Mouse (Mus musculus): ENCODE data around the gene Pigb. TPM values are rescaled to one million over a fixed set of nuclear protein-coding genes. Genes with fewer than 3 reads are reported as not detected.
A peak's percentile ranks its signal among the peaks of the same experiment; 100 is the strongest.

Pigb gene
- polyA plus RNA-seq, 1 experiment from 2014 or later, result 18.1 TPM

DNA sequence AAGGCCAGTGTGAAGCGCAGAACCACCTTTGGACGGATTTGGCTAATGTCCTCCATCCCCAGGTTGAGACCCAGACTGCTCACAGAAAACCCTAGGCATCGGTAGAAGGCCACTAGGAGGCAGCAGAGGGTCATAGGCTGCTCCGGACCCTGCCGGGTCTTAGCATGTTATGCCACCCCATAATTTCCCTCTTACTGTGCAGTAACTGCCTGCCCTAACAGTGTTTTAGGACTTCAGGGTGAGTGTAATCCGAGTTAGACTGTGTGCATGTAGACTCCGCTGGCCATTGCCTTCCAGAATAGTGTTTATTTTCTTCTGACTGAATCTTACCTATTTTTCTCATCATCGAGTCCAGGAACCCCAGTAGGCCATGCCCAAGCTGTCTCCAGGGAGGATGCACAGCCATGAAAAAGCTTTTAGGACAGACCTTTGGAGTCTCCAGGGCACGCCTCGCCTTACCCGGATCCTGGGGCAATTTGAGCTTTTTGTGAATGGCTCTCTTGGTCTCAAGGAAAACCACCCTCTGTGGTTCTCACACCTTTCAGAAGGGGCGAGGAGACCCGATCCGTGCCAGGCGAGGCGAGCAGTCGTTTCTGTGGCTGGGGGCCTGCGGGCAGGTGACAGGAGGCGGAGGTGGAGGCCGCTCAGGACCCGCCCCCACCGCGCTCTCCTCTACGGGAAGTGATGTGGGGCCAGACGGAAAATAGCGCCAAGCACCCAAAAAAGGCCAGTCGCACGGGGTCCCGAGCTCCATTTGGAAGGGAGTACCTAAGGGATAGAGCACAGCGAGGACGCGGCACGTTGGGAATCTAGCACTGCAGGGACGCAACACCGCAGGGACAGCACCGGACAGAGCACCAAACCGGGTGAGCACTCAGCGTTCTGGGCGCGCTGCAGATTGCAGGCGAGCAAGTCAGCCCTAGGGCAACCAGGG is 4.2 kb upstream of the Pigb start, which contains the start of gene Rab27a:
Gene Rab27a, plus strand, starts transcription at position 709 of the 934 bp plus-strand sequence.
- WGBS, result 1% methylated on average over 41 of the region's 41 CpGs
- H3K9me3 ChIP-seq (replicated peaks; ENCODE audit: control insufficient read depth, low read length), result no peaks in the 10 kb centered on the region; the same call in 1 of the 2 replicates
- peak within 1 kb of the TSS; percentile 87 for H3K4me2 ChIP-seq (ENCODE audit: low read depth, low read length)
- H3K4me1 ChIP-seq (ENCODE audit: control insufficient read depth, insufficient read depth, low read length), result peaks cover 4% of the 10 kb centered on the region; the same call in 1 of the 2 replicates
- peak within 1 kb of the TSS; percentile 41 for H3K4me3 ChIP-seq (ENCODE audit: low read depth, low read length)
- H3K27me3 ChIP-seq (ENCODE audit: control insufficient read depth, insufficient read depth, low read length), result no peaks in the 10 kb centered on the region
- H3K27ac ChIP-seq (replicated peaks; ENCODE audit: low read depth, low read length), result no peak within 1 kb of the TSS
- peak; percentile 93 for DNase-seq (ENCODE audit: low spot score)
- no peaks in the 10 kb centered on the region for H3K36me3 ChIP-seq (replicated peaks; ENCODE audit: control insufficient read depth, insufficient read depth, low read depth, low read length)
- ATAC-seq (replicated peaks; ENCODE audit: insufficient number of reproducible peaks, low FRiP score, low TSS enrichment, low read depth), result peak; percentile 63
- H3K9ac ChIP-seq (replicated peaks; ENCODE audit: low read length), result peak within 1 kb of the TSS; percentile 51

DNA sequence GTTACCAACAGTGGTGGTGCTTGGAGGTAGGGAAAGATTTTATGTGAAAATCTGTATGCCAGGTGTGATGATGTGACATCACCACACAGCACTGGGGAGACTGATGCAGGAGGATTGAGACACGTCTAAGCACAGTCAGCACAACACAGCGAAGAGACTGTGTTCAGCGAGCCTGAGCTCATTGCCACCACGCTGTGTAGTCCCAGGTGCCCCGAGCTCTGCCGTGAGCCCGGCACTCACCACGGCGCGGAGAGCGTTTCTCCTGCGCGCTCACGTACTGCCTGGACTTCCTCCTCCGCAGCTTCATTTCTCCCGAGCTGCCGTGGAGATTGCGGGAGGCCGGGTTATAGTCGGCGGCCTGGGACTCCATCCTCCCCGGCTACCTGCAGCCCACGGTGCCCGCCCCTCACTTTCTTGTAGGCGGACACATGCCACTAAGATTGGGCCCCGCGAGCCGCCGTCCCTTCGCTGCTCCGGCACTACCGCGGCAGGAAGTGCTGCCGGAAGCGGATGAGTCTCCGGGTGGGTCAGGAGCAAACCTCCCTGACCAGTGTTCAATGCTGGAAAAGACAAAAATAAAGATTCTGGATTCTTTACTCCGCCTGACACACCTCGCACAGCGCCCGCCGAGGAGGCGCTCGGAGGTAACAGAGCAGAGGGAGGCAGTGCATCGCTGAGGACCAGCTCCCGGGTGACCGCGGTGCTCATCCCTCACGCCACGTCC is 794 bp downstream of the Pigb start:
- peak overlapping the region; percentile 78 for H3K4me3 ChIP-seq (ENCODE audit: low read depth, low read length)
- peak; percentile 84 for ATAC-seq (replicated peaks; ENCODE audit: insufficient number of reproducible peaks, low FRiP score, low TSS enrichment, low read depth)
- no peaks in the 10 kb centered on the region for H3K27me3 ChIP-seq (ENCODE audit: control insufficient read depth, insufficient read depth, low read length)
- H3K27ac ChIP-seq (replicated peaks; ENCODE audit: low read depth, low read length), result peak overlapping the region; percentile 59; the same call in 1 of the 2 replicates
- H3K4me2 ChIP-seq (ENCODE audit: low read depth, low read length), result peak overlapping the region; percentile 46
- H3K36me3 ChIP-seq (replicated peaks; ENCODE audit: control insufficient read depth, insufficient read depth, low read depth, low read length), result no peaks in the 10 kb centered on the region
- H3K9me3 ChIP-seq (replicated peaks; ENCODE audit: control insufficient read depth, low read length), result no peaks in the 10 kb centered on the region
- peak overlapping the region; percentile 86 for H3K9ac ChIP-seq (replicated peaks; ENCODE audit: low read length)
- peak; percentile 95 for DNase-seq (ENCODE audit: low spot score)
- H3K4me1 ChIP-seq (ENCODE audit: control insufficient read depth, insufficient read depth, low read length), result peaks cover 4% of the 10 kb centered on the region; the same call in 1 of the 2 replicates
- under 1% methylated on average over 49 of the region's 49 CpGs for WGBS

DNA sequence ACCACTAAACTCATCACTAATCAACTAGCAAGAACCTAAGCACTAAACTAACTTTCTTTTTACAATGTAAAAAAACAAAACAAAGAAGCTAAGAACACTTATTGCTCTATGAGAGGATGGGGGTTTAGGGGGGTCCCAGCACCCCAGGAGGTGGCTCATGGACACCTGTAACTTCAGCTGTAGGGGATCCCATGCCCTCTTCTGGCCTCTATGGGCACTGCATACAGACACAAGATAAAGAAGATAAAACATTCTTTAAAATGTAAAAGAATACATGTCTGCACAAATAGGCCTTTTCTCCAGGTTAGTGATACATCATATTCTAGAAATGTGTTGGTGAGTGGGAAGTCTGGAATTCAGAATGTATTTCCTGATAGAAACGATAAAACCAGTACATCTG is 6.8 kb downstream of the Pigb start:
- Histone ChIP-seq H3K4me3 (ENCODE audit: low read depth, low read length) (no peak overlapping the region), H3K4me2 (ENCODE audit: low read depth, low read length) (no peak overlapping the region), H3K9me3 (replicated peaks; ENCODE audit: control insufficient read depth, low read length) (no peaks in the 10 kb centered on the region), H3K9ac (replicated peaks; ENCODE audit: low read length) (no peak overlapping the region), H3K36me3 (replicated peaks; ENCODE audit: control insufficient read depth, insufficient read depth, low read depth, low read length) (no peaks in the 10 kb centered on the region; the same call in 1 of the 2 replicates), H3K4me1 (ENCODE audit: control insufficient read depth, insufficient read depth, low read length) (no peaks in the 10 kb centered on the region), H3K27me3 (ENCODE audit: control insufficient read depth, insufficient read depth, low read length) (no peaks in the 10 kb centered on the region), H3K27ac (replicated peaks; ENCODE audit: low read depth, low read length) (no peak overlapping the region)
- WGBS, result 97% methylated on average over 1 of the region's 1 CpGs
- ATAC-seq (replicated peaks; ENCODE audit: insufficient number of reproducible peaks, low FRiP score, low TSS enrichment, low read depth) (no peak), DNase-seq (ENCODE audit: low spot score) (no peak)

DNA sequence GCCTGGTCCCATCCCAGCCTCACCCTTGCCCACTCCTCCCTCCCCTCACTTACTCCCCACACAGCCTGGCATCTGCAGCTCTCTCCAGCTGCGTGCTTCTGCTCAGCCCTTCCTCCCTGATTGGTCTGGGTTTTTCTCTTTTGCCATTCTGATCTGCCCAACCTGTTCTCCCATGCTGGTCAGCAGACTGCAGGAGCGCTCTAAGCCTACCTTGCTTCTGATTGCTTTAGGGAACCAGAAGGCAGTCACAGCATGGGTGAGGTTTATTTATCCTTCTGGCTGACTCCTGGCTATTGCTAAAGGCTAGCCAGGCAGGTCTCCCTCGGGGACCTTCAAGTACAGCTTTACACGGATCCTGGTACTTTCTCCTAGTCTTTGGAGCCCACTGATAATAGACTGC is 8.8 kb downstream of the Pigb start:
- no peak overlapping the region for H3K27ac ChIP-seq (replicated peaks; ENCODE audit: low read depth, low read length)
- DNase-seq (ENCODE audit: low spot score) (no peak), ATAC-seq (replicated peaks; ENCODE audit: insufficient number of reproducible peaks, low FRiP score, low TSS enrichment, low read depth) (no peak)
- no peak overlapping the region for H3K4me2 ChIP-seq (ENCODE audit: low read depth, low read length)
- H3K9ac ChIP-seq (replicated peaks; ENCODE audit: low read length), result no peak overlapping the region
- H3K4me1 ChIP-seq (ENCODE audit: control insufficient read depth, insufficient read depth, low read length), result no peaks in the 10 kb centered on the region
- H3K27me3 ChIP-seq (ENCODE audit: control insufficient read depth, insufficient read depth, low read length), result no peaks in the 10 kb centered on the region
- H3K9me3 ChIP-seq (replicated peaks; ENCODE audit: control insufficient read depth, low read length), result no peaks in the 10 kb centered on the region
- H3K4me3 ChIP-seq (ENCODE audit: low read depth, low read length), result no peak overlapping the region
- WGBS, result 81% methylated on average over 4 of the region's 4 CpGs
- H3K36me3 ChIP-seq (replicated peaks; ENCODE audit: control insufficient read depth, insufficient read depth, low read depth, low read length), result no peaks in the 10 kb centered on the region; the same call in 1 of the 2 replicates

DNA sequence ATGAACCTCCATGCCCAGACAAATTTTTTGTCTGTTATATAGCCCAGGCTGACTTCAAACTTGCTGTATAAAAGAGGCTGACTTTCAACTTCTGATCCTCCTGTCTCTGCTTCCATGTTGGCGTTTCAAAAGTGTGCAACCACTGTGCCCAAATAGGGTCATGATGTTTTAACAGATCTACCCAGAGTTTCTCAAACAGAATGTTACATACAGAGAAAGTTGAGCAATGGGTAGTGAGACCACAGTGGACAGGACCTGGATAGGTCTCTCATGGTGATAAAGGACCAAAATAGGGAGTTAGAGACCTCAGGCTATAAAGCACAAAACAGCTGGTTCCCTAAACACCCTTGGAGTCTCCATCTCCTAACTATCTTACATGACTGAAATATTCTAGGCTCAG is 9.7 kb downstream of the Pigb start:
- no peaks in the 10 kb centered on the region for H3K27me3 ChIP-seq (ENCODE audit: control insufficient read depth, insufficient read depth, low read length)
- ATAC-seq (replicated peaks; ENCODE audit: insufficient number of reproducible peaks, low FRiP score, low TSS enrichment, low read depth) (no peak), DNase-seq (ENCODE audit: low spot score) (no peak)
- no peaks in the 10 kb centered on the region for H3K9me3 ChIP-seq (replicated peaks; ENCODE audit: control insufficient read depth, low read length)
- H3K4me1 ChIP-seq (ENCODE audit: control insufficient read depth, insufficient read depth, low read length), result no peaks in the 10 kb centered on the region
- H3K4me3 ChIP-seq (ENCODE audit: low read depth, low read length), result no peak overlapping the region
- H3K9ac ChIP-seq (replicated peaks; ENCODE audit: low read length), result no peak overlapping the region
- H3K27ac ChIP-seq (replicated peaks; ENCODE audit: low read depth, low read length), result no peak overlapping the region
- 82% methylated on average over 1 of the region's 1 CpGs for WGBS
- H3K36me3 ChIP-seq (replicated peaks; ENCODE audit: control insufficient read depth, insufficient read depth, low read depth, low read length), result no peaks in the 10 kb centered on the region; the same call in 1 of the 2 replicates
- no peak overlapping the region for H3K4me2 ChIP-seq (ENCODE audit: low read depth, low read length)

DNA sequence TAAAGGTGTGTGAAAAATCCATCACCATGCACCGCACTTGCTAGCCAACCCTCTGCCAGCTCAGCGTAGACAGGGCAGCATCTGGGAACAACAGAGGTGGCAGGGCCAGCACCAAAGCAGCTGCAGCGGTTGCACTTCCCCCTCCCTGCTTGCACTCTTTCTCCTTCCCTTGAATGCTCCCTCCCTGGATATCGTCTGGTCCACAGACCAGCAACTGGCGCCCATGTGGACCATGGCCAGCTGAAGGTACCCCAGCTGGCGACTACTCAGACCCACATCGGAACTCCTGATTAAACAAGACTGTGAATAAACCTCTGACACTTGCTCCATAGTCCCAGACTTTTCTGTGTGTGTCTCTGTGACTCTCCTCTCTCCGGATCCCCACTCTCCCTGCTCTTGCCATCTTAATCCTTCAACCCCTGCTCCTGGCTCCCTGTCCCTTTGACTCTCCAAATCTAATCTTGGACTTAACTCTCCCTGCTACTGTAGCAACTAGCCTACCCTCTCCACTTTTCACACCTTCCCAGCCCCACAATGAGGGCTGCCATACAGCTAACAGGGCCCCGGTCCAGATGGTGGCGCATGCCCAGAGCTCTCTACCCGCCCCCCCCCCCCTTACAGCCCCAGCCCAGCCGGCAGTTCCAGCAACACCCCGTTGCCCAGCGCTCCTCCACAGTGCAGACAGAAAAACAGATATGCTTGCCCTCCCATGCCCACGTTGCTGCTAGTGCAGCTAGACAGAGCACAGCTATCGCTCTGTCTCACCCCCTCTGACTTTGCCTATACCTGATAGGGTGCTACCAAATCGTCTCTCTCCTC is 14.2 kb downstream of the Pigb start:
- H3K27ac ChIP-seq (replicated peaks; ENCODE audit: low read depth, low read length), result no peak overlapping the region
- DNase-seq (ENCODE audit: low spot score) (no peak), ATAC-seq (replicated peaks; ENCODE audit: insufficient number of reproducible peaks, low FRiP score, low TSS enrichment, low read depth) (peak; percentile 65; the same call in 1 of the 2 replicates)
- H3K4me1 ChIP-seq (ENCODE audit: control insufficient read depth, insufficient read depth, low read length), result no peaks in the 10 kb centered on the region
- no peaks in the 10 kb centered on the region for H3K36me3 ChIP-seq (replicated peaks; ENCODE audit: control insufficient read depth, insufficient read depth, low read depth, low read length)
- H3K9ac ChIP-seq (replicated peaks; ENCODE audit: low read length), result no peak overlapping the region; the same call in 1 of the 2 replicates
- H3K4me2 ChIP-seq (ENCODE audit: low read depth, low read length), result no peak overlapping the region
- WGBS, result 25% methylated on average over 17 of the region's 17 CpGs
- no peaks in the 10 kb centered on the region for H3K27me3 ChIP-seq (ENCODE audit: control insufficient read depth, insufficient read depth, low read length)
- H3K4me3 ChIP-seq (ENCODE audit: low read depth, low read length), result no peak overlapping the region
- no peaks in the 10 kb centered on the region for H3K9me3 ChIP-seq (replicated peaks; ENCODE audit: control insufficient read depth, low read length)

DNA sequence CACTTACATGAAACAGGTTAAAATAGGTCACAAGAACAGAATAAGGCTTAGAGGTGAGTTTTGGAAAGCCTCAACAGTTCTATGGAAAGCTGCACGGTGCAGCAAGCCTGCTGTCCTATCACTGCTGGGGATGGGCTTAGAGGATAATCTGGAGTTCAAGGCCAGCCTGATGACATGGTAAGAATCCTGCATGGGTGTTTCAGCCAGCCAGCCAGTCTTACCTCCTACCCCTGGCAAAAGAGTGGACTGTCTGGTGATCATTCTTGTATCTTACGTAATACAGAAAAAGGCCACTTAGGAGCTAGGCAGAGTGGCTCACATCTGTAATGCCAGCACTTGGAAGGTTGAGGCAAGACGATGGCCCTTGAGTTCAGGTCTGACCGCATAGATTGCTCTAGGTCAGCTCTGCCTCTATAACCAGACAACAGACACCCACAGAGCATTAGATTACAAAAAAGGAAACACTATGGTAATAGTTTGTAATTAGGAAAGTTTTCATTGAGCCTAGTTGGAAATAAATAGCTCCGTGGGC is 19.5 kb downstream of the Pigb start:
- Histone ChIP-seq H3K27me3 (ENCODE audit: control insufficient read depth, insufficient read depth, low read length) (no peaks in the 10 kb centered on the region), H3K4me2 (ENCODE audit: low read depth, low read length) (no peak overlapping the region), H3K36me3 (replicated peaks; ENCODE audit: control insufficient read depth, insufficient read depth, low read depth, low read length) (no peaks in the 10 kb centered on the region), H3K9me3 (replicated peaks; ENCODE audit: control insufficient read depth, low read length) (no peaks in the 10 kb centered on the region), H3K4me1 (ENCODE audit: control insufficient read depth, insufficient read depth, low read length) (no peaks in the 10 kb centered on the region), H3K9ac (replicated peaks; ENCODE audit: low read length) (no peak overlapping the region), H3K4me3 (ENCODE audit: low read depth, low read length) (no peak overlapping the region), H3K27ac (replicated peaks; ENCODE audit: low read depth, low read length) (no peak overlapping the region)
- ATAC-seq (replicated peaks; ENCODE audit: insufficient number of reproducible peaks, low FRiP score, low TSS enrichment, low read depth) (no peak), DNase-seq (ENCODE audit: low spot score) (no peak)
- 90% methylated on average over 5 of the region's 5 CpGs for WGBS
